Mouse (Mus musculus) cerebellum, adult 2 months (tissue): ENCODE measurements around the gene Mea1.

Experiments
- CTCF ChIP-seq: fragments of 200-500 bp; IDR thresholded peaks from 2 replicates; pipeline ENCODE4 v1.5.1; 2011; ENCODE audit warnings: low read depth, mild to moderate bottlenecking, control low read depth, low read length, moderate library complexity, borderline replicate concordance; ENCODE audit not compliant: insufficient read depth
- POLR2A ChIP-seq: fragments of 200-500 bp; IDR thresholded peaks from 2 replicates; pipeline ENCODE4 v1.6.1; 2011; ENCODE audit warnings: low read length, control low read depth, borderline replicate concordance; ENCODE audit not compliant: insufficient read depth

GRCm38 (mm10) chr17:46651755-46652547, 26.6 kb upstream of the Mea1 start:
- TF ChIP-seq CTCF (no peak), POLR2A (no peak)
